Mouse (Mus musculus) lung, postnatal 25 days (tissue): ENCODE measurements at regions not wholly inside any gene's neighbourhood (a gene's known extent, or its start where the extent isn't known, plus 50 kb on each side); places are given as distances from the start of the nearest gene placed in this dataset.

Experiments
- DNase-seq: peaks from one replicate; pipeline ENCODE4 v3.0.0; 2022; ENCODE audit warnings: low spot score

GRCm38 (mm10) chr1:181299826-181300225, 52.6 kb upstream of the Cnih3 start:
- no peak for DNase-seq

GRCm38 (mm10) chr1:181302151-181302550, 50.3 kb upstream of the Cnih3 start:
- no peak for DNase-seq
